Mouse (Mus musculus): ENCODE results near the gene Fbxl21. TPM values are rescaled to one million over a fixed set of nuclear protein-coding genes. Genes with fewer than 3 reads are reported as not detected.

Fbxl21 gene
- total RNA-seq, 4 experiments from 2014 or later: 0.24 to 0.29 TPM; not detected in 2

GRCm38 (mm10) chr13:56580450-56580849, 58.2 kb downstream of the Fbxl21 start:
- no peak for DNase-seq (ENCODE audit: low spot score in 2 of 2)

- DNase-seq (ENCODE audit: low spot score in 2 of 2): no peak
These were observed 59.2 kb downstream of the Fbxl21 start for GRCm38 (mm10) chr13:56581512-56581911.

DNA sequence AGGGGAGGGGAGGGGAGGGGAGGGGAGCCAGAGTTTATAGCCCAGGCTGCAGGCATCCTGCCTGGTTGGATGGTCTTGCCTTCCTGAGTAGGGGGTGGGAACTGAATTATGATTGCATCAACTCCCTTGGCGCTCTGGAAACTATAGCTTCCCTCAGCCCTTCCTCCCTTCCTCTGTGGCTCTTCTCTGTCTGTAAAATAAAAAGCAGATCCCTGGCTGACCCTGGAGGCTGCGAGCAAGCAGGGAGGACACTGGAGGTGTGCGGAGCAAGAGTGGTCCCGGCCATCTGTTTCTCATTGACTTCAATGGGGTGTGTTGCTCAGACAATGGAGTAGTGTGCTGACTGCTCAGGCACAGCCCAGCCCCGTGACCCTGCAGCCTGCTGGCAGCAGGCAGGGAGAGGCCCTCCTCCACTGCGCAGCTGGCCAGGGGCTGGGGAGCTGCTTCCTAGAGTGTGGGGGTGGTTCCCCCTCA, 59.7 kb downstream of the Fbxl21 start:
- peak; percentile 35 to 56 for DNase-seq (ENCODE audit: low spot score in 2 of 2)

DNA sequence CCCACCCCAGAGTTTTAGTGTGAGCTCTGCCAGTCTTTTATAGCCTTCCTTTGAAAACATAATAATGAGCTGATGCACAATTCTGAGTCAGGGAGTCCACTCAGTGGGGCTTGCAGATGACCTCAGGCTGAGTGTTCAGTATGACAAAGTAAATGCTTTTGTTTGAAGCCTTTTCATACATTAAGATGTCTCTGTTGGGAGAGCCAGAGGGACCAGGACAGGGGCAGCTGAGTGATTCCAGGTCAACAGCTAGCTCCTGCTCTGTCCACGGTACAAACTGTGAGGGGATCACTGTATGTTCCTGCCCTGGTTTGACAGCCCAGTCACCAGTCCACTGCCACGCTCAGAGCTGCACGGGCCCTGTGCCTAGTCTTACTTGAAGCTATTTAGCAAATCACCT, 60.4 kb downstream of the Fbxl21 start:
- no peak for DNase-seq (ENCODE audit: low spot score in 2 of 2)

- DNase-seq (ENCODE audit: low spot score in 2 of 2): no peak
These were observed 63.8 kb downstream of the Fbxl21 start for GRCm38 (mm10) chr13:56586046-56586445.

Other genes starting within 250 kb of the Fbxl21 start
- gene Cxcl14, start 225.9 kb upstream of the Fbxl21 start, total RNA-seq (2022): 10 to 100 TPM; 21.4 to 40.0 (median 28.6) TPM
- not detected for gene Gm3045, start 95.9 kb upstream of the Fbxl21 start, total RNA-seq (2022)
- under 1 TPM in 1 of 4 experiments, not detected in 3; 0.11 TPM for gene Slc25a48, start 84.1 kb upstream of the Fbxl21 start, total RNA-seq (2022)
- gene Il9, start 40.2 kb upstream of the Fbxl21 start, total RNA-seq (2022): not detected
- gene Lect2, start 26.0 kb downstream of the Fbxl21 start, total RNA-seq (2022): not detected
- 10 to 100 TPM in 2 of 4 experiments, 1 to 10 TPM in 2; 3.8 to 15.6 (median 7.6) TPM for gene Tgfbi, start 87.1 kb downstream of the Fbxl21 start, total RNA-seq (2022)
- 10 to 100 TPM; 17.7 to 24.1 (median 20.7) TPM for gene Smad5, start 180.5 kb downstream of the Fbxl21 start, total RNA-seq (2022)
- not detected for gene Gm45623, start 231.4 kb downstream of the Fbxl21 start, total RNA-seq (2022)